Mouse (Mus musculus) heart, adult 2 months (tissue): ENCODE data around the gene Ube2e3. TPM values are rescaled to one million over a fixed set of nuclear protein-coding genes. Genes with fewer than 3 reads are reported as not detected.

Source experiments
- DNase-seq, 2 experiments: peaks; one replicate each; pipeline ENCODE4 v3.0.0; 2021
- H3K27ac ChIP-seq: fragments of 200-600 bp; 2 replicates; pipeline ENCODE4 v1.8.1; 2022
- H3K27me3 ChIP-seq: fragments of 200-500 bp; 2 replicates; pipeline ENCODE4 v1.6.1; 2012; ENCODE audit warnings: mild to moderate bottlenecking, low read length, inconsistent platforms, mixed read lengths; ENCODE audit not compliant: control insufficient read depth, insufficient read depth
- H3K36me3 ChIP-seq: fragments of 200-500 bp; 2 replicates; pipeline ENCODE4 v1.6.1; 2012; ENCODE audit warnings: low read length, inconsistent platforms; ENCODE audit not compliant: control insufficient read depth, insufficient read depth
- H3K4me1 ChIP-seq: fragments of 200-500 bp; 2 replicates; pipeline ENCODE4 v1.6.1; 2011; ENCODE audit warnings: low read length; ENCODE audit not compliant: control insufficient read depth, insufficient read depth
- H3K4me3 ChIP-seq: fragments of 200-600 bp; 2 replicates; pipeline ENCODE4 v1.8.1; 2022
- H3K79me2 ChIP-seq: fragments of 200-500 bp; replicated peaks from 2 replicates; pipeline ENCODE4 v1.6.1; 2012; ENCODE audit warnings: mild to moderate bottlenecking, inconsistent platforms, low read length, moderate library complexity, mixed read lengths; ENCODE audit not compliant: control insufficient read depth, insufficient read depth
- H3K9ac ChIP-seq: fragments of 200-500 bp; 2 replicates; pipeline ENCODE4 v1.6.1; 2012; ENCODE audit warnings: low read depth, mild to moderate bottlenecking, control low read depth, inconsistent platforms, low read length, mixed read lengths
- CTCF ChIP-seq: fragments of 200-600 bp; IDR thresholded peaks from 2 replicates; pipeline ENCODE4 v1.8.1; 2022; ENCODE audit warnings: antibody characterized with exemption, mild to moderate bottlenecking, moderate library complexity
- EP300 ChIP-seq: fragments of 200-500 bp; IDR thresholded peaks from 2 replicates; pipeline ENCODE4 v1.6.1; 2011; ENCODE audit warnings: low read depth, low read length, control low read depth; ENCODE audit not compliant: insufficient read depth
- POLR2A ChIP-seq: fragments of 200-500 bp; IDR thresholded peaks from 2 replicates; pipeline ENCODE4 v1.6.1; 2011; ENCODE audit warnings: mild to moderate bottlenecking, low read depth, low read length, control low read depth; ENCODE audit not compliant: insufficient read depth
- WGBS: fragments of 180-500 bp; shearing (Covaris S2); methylation state at CpG from one replicate; pipeline ENCODE4 v1.1.7; 2018; 5-methylcytosine and 5-hydroxymethylcytosine counted together
- intact Hi-C: fragments of 180-260 bp; cut with DNase I; formaldehyde crosslinking; loops from one replicate; pipeline ENCODE4 v1.15.1; 2025
- polyA plus RNA-seq: library from polyadenylated mRNA; depleted of rRNA; stranded (reverse); fragments of >200 nt; gene quantifications from 2 replicates; pipeline ENCODE4 v1.2.3, GENCODE M21; 2012
- total RNA-seq, 2 experiments: library from RNA; stranded (reverse); gene quantifications; 2 replicates each; pipeline ENCODE4 v1.2.3; 2021

Ube2e3 gene
- total and polyA plus RNA-seq, 3 experiments, result 20.9 to 47.8 (median 42.1) TPM

DNA sequence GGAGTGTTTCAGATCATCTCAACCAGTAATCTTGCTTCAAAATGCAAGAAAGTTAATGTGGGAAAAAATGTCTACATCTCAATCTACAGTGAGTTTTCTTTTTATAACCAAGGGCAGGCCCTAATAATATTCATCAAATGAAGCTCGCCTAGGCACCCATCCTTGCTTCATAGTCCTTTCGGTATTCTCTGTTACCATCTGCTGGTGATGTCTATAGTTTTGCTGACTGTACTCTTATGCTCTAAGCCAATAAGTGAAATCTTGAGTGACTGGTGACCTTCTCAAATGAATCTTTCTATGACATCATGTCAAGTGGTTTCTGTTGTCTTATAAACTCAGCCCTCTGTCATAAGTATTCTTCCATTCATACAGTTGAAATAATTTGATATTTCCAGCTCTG is 97.1 kb downstream of the Ube2e3 start:
- H3K4me1 ChIP-seq, result no peaks in the 10 kb centered on the region
- no peak overlapping the region for H3K27ac ChIP-seq
- H3K27me3 ChIP-seq, result no peaks in the 10 kb centered on the region
- DNase-seq, result no peak
- intact Hi-C loops, result no loop called here
- no peaks in the 10 kb centered on the region for H3K36me3 ChIP-seq
- no peak overlapping the region for H3K4me3 ChIP-seq
- WGBS, result 93% methylated on average over 2 of the region's 2 CpGs
- TF ChIP-seq EP300 (no peak), CTCF (no peak), POLR2A (no peak)
- no peaks in the 10 kb centered on the region for H3K79me2 ChIP-seq
- no peak overlapping the region for H3K9ac ChIP-seq

DNA sequence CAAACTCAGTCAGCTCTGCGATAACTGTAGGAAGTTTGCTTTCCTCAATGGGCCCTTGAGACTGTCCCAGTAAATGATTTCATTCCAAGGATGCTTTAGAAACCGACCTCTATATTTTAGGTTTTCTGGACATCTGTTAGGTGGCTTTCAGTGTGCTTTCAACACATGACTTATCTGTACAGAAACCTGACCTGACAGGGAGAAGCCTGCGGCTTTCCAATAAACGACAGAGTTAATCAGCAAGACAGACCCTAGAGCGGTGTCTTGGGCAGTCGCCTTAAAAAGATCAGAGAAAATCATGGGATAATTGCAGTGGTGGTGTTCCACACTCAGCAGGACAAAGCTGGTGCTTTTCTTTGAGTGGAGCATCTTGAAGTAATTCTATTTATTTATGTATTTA is 97.5 kb downstream of the Ube2e3 start:
- intact Hi-C loops, result no loop called here

DNA sequence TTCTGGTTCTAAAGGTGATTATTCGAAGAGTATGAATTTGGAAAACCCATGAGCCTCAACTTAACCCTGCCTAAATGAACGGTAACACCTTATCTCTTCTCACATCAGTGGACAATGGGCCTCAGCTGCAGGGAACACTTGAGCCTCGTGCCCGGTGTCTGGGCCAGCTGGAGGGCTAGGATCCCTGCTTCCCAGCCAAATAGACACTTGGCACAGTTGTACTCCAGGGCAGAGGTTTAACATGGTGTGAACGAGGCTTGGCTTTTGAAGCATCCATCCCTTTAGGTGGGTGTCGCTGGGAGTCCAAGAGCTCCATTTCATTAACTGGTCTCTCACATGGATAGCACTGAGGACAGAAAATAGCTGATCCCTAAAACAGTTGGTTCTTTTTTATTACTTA is 102.2 kb downstream of the Ube2e3 start:
- intact Hi-C loops, result no loop called here
- no peak for TF ChIP-seq CTCF
- TF ChIP-seq EP300, result no peak
- no peak for TF ChIP-seq POLR2A

More for the DNA sequence above, 97.5 kb downstream of the Ube2e3 start:
- no peak overlapping the region for H3K9ac ChIP-seq
- H3K27me3 ChIP-seq, result no peaks in the 10 kb centered on the region
- no peak for TF ChIP-seq POLR2A
- no peak for TF ChIP-seq EP300
- no peak for TF ChIP-seq CTCF
- DNase-seq, result no peak
- H3K4me1 ChIP-seq, result no peaks in the 10 kb centered on the region
- H3K4me3 ChIP-seq, result no peak overlapping the region
- 64% methylated on average over 6 of the region's 6 CpGs for WGBS
- H3K36me3 ChIP-seq, result no peaks in the 10 kb centered on the region
- H3K27ac ChIP-seq, result no peak overlapping the region
- H3K79me2 ChIP-seq, result no peaks in the 10 kb centered on the region

More for the DNA sequence above, 102.2 kb downstream of the Ube2e3 start:
- no peak overlapping the region for H3K9ac ChIP-seq
- DNase-seq, result no peak
- no peak overlapping the region for H3K27ac ChIP-seq
- no peaks in the 10 kb centered on the region for H3K36me3 ChIP-seq
- H3K27me3 ChIP-seq, result no peaks in the 10 kb centered on the region
- H3K79me2 ChIP-seq, result no peaks in the 10 kb centered on the region
- H3K4me1 ChIP-seq, result no peaks in the 10 kb centered on the region
- H3K4me3 ChIP-seq, result no peak overlapping the region
- WGBS, result 55% methylated on average over 6 of the region's 6 CpGs
